Mouse (Mus musculus): ENCODE data around the gene Rcbtb1. TPM values are rescaled to one million over a fixed set of nuclear protein-coding genes. Genes with fewer than 3 reads are reported as not detected.

The Rcbtb1 gene
- 46.4 and 51.0 TPM in 2 replicates for polyA plus RNA-seq (2015; fragmentation: Nextera tagmentation; extraction: Ambion mirVana)

- Histone ChIP-seq H3K9me3 (ENCODE audit: control insufficient read depth, low read length) (no peaks in the 10 kb centered on the region), H3K4me3 (ENCODE audit: low read length) (peak within 1 kb of the TSS; percentile 90), H3K4me2 (ENCODE audit: low read depth, low read length) (peak within 1 kb of the TSS; percentile 90), H3K9ac (ENCODE audit: low read depth, low read length) (peak within 1 kb of the TSS; percentile 95), H3K27ac (ENCODE audit: low read length) (peak within 1 kb of the TSS; percentile 98), H3K36me3 (ENCODE audit: control insufficient read depth, insufficient read depth, low read length) (no peaks in the 10 kb centered on the region), H3K4me1 (ENCODE audit: control insufficient read depth, insufficient read depth, low read length) (peaks cover 14% of the 10 kb centered on the region), H3K27me3 (replicated peaks; ENCODE audit: control insufficient read depth, insufficient read depth, low read length) (no peaks in the 10 kb centered on the region)
- peak; percentile 96 for ATAC-seq
- WGBS = under 1% methylated on average over 95 of the region's 96 CpGs
Observed at GRCm38 (mm10) chr14:59200711-59201603, at the start of gene Rcbtb1. Gene Rcbtb1 (plus strand): TSS chr14:59201209.

GRCm38 (mm10) chr14:59155589-59155988 is 45.4 kb upstream of the Rcbtb1 start:
- no peak for ATAC-seq
- Histone ChIP-seq H3K36me3 (ENCODE audit: control insufficient read depth, insufficient read depth, low read length) (no peaks in the 10 kb centered on the region), H3K9ac (ENCODE audit: low read depth, low read length) (no peak overlapping the region), H3K4me1 (ENCODE audit: control insufficient read depth, insufficient read depth, low read length) (peaks cover 3% of the 10 kb centered on the region; the same call in 1 of the 2 replicates), H3K4me3 (ENCODE audit: low read length) (no peak overlapping the region), H3K27ac (ENCODE audit: low read length) (no peak overlapping the region), H3K9me3 (ENCODE audit: control insufficient read depth, low read length) (no peaks in the 10 kb centered on the region), H3K4me2 (ENCODE audit: low read depth, low read length) (no peak overlapping the region), H3K27me3 (replicated peaks; ENCODE audit: control insufficient read depth, insufficient read depth, low read length) (no peaks in the 10 kb centered on the region)
- 74% methylated on average over 2 of the region's 2 CpGs for WGBS

DNA sequence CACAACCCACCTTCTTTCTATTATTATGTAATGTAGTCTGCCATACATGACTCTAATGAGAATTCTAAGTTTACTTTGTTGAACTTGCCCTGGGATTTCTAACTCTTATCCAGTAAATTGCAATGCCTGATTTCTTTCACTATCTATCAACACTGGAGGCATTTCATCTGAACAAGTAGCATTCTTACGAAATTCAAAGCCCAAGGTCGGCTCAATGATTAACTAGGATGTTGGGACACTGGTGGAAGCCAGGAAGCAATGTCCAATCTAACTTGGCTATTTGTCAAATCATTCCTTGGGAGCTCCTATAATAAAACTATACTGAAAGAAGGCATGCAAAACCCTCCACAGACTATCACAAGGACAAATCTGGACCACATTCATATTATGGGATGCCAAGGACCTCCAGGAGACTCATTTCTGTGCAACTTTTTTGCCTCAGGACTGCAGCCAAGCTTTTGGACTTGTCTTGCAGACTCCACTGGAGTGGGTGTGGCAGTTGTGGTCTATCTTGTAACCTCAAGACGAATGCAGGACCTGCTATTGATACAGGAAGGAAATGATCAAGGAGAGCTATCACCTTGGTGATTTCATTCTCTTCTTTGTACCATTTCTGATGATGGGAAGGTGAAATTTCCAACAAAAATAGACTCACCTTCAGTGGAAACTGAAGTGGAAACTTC is 43.9 kb upstream of the Rcbtb1 start:
- Histone ChIP-seq H3K4me2 (ENCODE audit: low read depth, low read length) (no peak overlapping the region), H3K4me1 (ENCODE audit: control insufficient read depth, insufficient read depth, low read length) (peaks cover 3% of the 10 kb centered on the region; the same call in 1 of the 2 replicates), H3K36me3 (ENCODE audit: control insufficient read depth, insufficient read depth, low read length) (no peaks in the 10 kb centered on the region), H3K4me3 (ENCODE audit: low read length) (no peak overlapping the region), H3K9ac (ENCODE audit: low read depth, low read length) (no peak overlapping the region), H3K9me3 (ENCODE audit: control insufficient read depth, low read length) (no peaks in the 10 kb centered on the region), H3K27ac (ENCODE audit: low read length) (peak overlapping the region; percentile 26; the same call in 1 of the 2 replicates), H3K27me3 (replicated peaks; ENCODE audit: control insufficient read depth, insufficient read depth, low read length) (no peaks in the 10 kb centered on the region)
- WGBS = 55% methylated on average over 3 of the region's 3 CpGs
- ATAC-seq = peak; percentile 90

- Histone ChIP-seq H3K4me2 (ENCODE audit: low read depth, low read length) (no peak within 1 kb of the TSS), H3K36me3 (ENCODE audit: control insufficient read depth, insufficient read depth, low read length) (no peaks in the 10 kb centered on the region), H3K4me3 (ENCODE audit: low read length) (no peak within 1 kb of the TSS), H3K4me1 (ENCODE audit: control insufficient read depth, insufficient read depth, low read length) (no peaks in the 10 kb centered on the region), H3K9me3 (ENCODE audit: control insufficient read depth, low read length) (no peaks in the 10 kb centered on the region), H3K9ac (ENCODE audit: low read depth, low read length) (no peak within 1 kb of the TSS), H3K27ac (ENCODE audit: low read length) (no peak within 1 kb of the TSS), H3K27me3 (replicated peaks; ENCODE audit: control insufficient read depth, insufficient read depth, low read length) (no peaks in the 10 kb centered on the region)
- ATAC-seq = no peak
- 86% methylated on average over 3 of the region's 3 CpGs for WGBS
Observed at GRCm38 (mm10) chr14:59178649-59179048, 22.4 kb upstream of the Rcbtb1 start, which contains the start of gene Gm5142. Gene Gm5142 (minus strand): TSS chr14:59178749.

DNA sequence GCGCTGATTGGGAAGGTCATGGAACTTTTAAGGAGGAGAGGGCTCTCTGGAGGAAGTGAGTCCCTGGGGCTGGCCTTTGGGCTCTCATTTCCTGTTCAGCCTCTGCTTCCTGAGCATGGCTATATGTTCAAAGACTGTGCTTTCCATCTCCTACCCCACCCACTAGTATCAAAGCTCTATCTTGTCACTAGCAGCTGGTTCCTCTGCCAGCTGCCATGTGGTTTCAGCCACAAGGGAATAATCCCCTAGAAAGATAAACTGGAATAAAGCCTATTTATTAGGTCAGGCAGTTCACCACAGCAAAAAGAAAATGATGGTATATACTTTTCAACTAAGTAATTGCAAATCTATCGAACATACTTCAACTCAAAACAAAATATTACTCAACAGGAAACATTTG is 18.3 kb upstream of the Rcbtb1 start:
- Histone ChIP-seq H3K4me3 (ENCODE audit: low read length) (no peak overlapping the region), H3K36me3 (ENCODE audit: control insufficient read depth, insufficient read depth, low read length) (no peaks in the 10 kb centered on the region), H3K4me1 (ENCODE audit: control insufficient read depth, insufficient read depth, low read length) (no peaks in the 10 kb centered on the region), H3K27ac (ENCODE audit: low read length) (no peak overlapping the region), H3K27me3 (replicated peaks; ENCODE audit: control insufficient read depth, insufficient read depth, low read length) (no peaks in the 10 kb centered on the region), H3K4me2 (ENCODE audit: low read depth, low read length) (no peak overlapping the region), H3K9ac (ENCODE audit: low read depth, low read length) (no peak overlapping the region), H3K9me3 (ENCODE audit: control insufficient read depth, low read length) (no peaks in the 10 kb centered on the region)
- no peak for ATAC-seq
- WGBS = 77% methylated on average over 2 of the region's 2 CpGs

GRCm38 (mm10) chr14:59185514-59185913 is 15.5 kb upstream of the Rcbtb1 start:
- Histone ChIP-seq H3K4me1 (ENCODE audit: control insufficient read depth, insufficient read depth, low read length) (no peaks in the 10 kb centered on the region), H3K27me3 (replicated peaks; ENCODE audit: control insufficient read depth, insufficient read depth, low read length) (no peaks in the 10 kb centered on the region)
- ATAC-seq = no peak

GRCm38 (mm10) chr14:59186121-59186520 is 14.9 kb upstream of the Rcbtb1 start:
- Histone ChIP-seq H3K9me3 (ENCODE audit: control insufficient read depth, low read length) (no peaks in the 10 kb centered on the region), H3K9ac (ENCODE audit: low read depth, low read length) (no peak overlapping the region), H3K4me3 (ENCODE audit: low read length) (no peak overlapping the region), H3K27ac (ENCODE audit: low read length) (no peak overlapping the region), H3K27me3 (replicated peaks; ENCODE audit: control insufficient read depth, insufficient read depth, low read length) (no peaks in the 10 kb centered on the region), H3K4me2 (ENCODE audit: low read depth, low read length) (no peak overlapping the region), H3K4me1 (ENCODE audit: control insufficient read depth, insufficient read depth, low read length) (no peaks in the 10 kb centered on the region), H3K36me3 (ENCODE audit: control insufficient read depth, insufficient read depth, low read length) (no peaks in the 10 kb centered on the region)
- 93% methylated on average over 2 of the region's 2 CpGs for WGBS
- no peak for ATAC-seq

More at GRCm38 (mm10) chr14:59185514-59185913, 15.5 kb upstream of the Rcbtb1 start:
- Histone ChIP-seq H3K4me3 (ENCODE audit: low read length) (no peak overlapping the region), H3K4me2 (ENCODE audit: low read depth, low read length) (no peak overlapping the region), H3K9ac (ENCODE audit: low read depth, low read length) (no peak overlapping the region), H3K36me3 (ENCODE audit: control insufficient read depth, insufficient read depth, low read length) (no peaks in the 10 kb centered on the region), H3K9me3 (ENCODE audit: control insufficient read depth, low read length) (no peaks in the 10 kb centered on the region), H3K27ac (ENCODE audit: low read length) (no peak overlapping the region)

DNA sequence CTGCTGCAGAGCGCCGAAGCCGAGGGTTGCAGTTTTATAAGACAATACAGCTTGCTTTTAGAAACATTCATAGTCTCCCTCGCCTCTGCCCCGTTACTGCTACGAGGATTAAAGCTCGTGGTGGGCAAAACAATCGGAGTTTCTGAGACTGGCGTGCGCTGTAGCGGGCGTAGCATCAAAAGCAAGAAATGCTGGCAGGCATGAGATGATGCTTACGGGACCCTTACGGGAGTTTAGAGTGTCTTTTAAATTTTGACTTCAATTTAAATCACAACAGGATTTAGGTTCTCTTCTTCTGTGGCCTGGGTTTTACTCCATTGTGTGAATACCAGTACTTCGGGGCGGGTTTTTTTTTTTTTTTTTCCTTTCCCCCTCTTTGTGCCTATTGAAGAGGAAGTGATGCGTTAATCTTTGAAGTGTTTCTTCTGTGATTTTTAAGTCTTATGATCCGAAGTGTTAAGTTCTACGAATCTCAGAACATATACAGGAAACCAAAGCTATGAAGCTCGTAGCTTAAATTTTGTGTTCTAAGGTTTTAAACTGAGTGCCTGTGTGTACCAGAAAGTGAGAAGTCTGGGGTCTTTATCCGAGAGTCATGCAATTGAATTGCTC is 701 bp downstream of the Rcbtb1 start:
- WGBS = under 1% methylated on average over 21 of the region's 21 CpGs
- H3K4me2 ChIP-seq (ENCODE audit: low read depth, low read length) = peak overlapping the region; percentile 90
- H3K9me3 ChIP-seq (ENCODE audit: control insufficient read depth, low read length) = no peaks in the 10 kb centered on the region
- H3K36me3 ChIP-seq (ENCODE audit: control insufficient read depth, insufficient read depth, low read length) = no peaks in the 10 kb centered on the region
- no peaks in the 10 kb centered on the region for H3K27me3 ChIP-seq (replicated peaks; ENCODE audit: control insufficient read depth, insufficient read depth, low read length)
- H3K9ac ChIP-seq (ENCODE audit: low read depth, low read length) = peak overlapping the region; percentile 95
- H3K4me3 ChIP-seq (ENCODE audit: low read length) = peak overlapping the region; percentile 90
- H3K4me1 ChIP-seq (ENCODE audit: control insufficient read depth, insufficient read depth, low read length) = peaks cover 17% of the 10 kb centered on the region
- no peak for ATAC-seq
- H3K27ac ChIP-seq (ENCODE audit: low read length) = peak overlapping the region; percentile 98

DNA sequence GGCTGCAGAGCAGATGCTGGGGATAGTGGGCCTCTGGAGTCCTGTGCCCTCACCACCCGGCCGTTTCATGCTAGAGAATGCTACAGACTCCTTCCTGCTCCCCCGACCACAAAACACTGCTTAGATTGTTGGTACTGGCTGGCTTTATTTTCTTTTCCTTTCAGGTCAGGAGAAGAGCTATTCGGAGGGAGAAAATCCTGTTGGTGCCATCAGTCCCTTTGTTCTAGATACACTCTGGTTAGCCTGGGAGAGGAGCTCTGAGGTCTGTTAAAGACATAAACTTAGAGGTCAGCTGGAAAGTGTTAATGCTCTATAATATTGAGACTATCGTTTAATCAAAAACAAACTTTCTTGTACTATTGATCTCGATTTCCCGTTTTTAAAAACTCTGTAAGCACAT is 4.5 kb downstream of the Rcbtb1 start:
- H3K4me2 ChIP-seq (ENCODE audit: low read depth, low read length) = no peak overlapping the region
- H3K27ac ChIP-seq (ENCODE audit: low read length) = no peak overlapping the region
- WGBS = 37% methylated on average over 7 of the region's 7 CpGs
- H3K27me3 ChIP-seq (replicated peaks; ENCODE audit: control insufficient read depth, insufficient read depth, low read length) = no peaks in the 10 kb centered on the region
- H3K4me1 ChIP-seq (ENCODE audit: control insufficient read depth, insufficient read depth, low read length) = peaks cover 17% of the 10 kb centered on the region
- H3K36me3 ChIP-seq (ENCODE audit: control insufficient read depth, insufficient read depth, low read length) = no peaks in the 10 kb centered on the region
- H3K9ac ChIP-seq (ENCODE audit: low read depth, low read length) = no peak overlapping the region; the same call in 1 of the 2 replicates
- H3K4me3 ChIP-seq (ENCODE audit: low read length) = no peak overlapping the region
- no peak for ATAC-seq
- H3K9me3 ChIP-seq (ENCODE audit: control insufficient read depth, low read length) = no peaks in the 10 kb centered on the region

Measured in intestine, embryonic 16.5 days (tissue).